Mouse (Mus musculus): ENCODE data around the gene Cbx2.
A peak's percentile ranks its signal among the peaks of the same experiment; 100 is the strongest.

The Cbx2 gene

DNA sequence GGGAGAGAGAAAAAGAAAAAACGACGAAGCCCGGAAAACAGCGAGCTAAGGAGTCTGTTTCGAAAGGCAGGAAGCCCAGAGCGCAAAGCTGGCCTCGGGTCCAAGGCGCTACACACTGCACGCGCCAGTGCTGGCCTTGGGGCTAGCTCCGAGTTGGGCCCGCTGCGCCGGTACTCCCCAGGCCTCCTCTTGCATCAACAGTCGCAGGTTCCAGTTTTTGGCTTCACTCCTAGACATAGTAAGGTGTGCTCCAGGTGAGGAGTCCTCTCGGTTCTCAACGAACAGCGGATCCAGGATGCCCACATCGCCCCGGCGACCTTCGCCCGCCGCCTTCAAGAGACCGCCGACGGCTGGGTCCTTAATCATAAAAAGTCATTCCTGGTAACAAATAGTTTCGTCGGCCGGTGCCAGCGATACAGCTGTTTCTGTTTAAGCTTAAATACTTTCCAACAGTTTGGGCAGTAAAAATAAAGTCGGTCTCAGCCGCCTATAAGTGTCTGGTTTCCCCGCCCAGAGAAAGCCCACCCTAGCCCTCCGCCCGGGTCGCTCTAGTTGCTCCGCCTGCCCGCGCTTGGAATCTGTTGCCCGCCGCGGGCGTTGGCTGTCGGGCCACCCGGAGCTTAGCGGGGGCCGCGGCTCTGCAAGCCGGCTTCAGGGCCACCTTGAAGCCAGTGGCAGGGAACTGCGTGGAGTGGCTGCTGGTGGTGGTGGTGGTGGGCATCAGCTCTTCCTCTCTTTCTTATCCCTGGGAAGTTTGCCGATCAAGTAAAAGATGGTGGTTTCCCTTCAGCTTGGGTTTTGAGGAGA, 19.9 kb downstream of the Cbx2 start:
- DNase-seq (ENCODE audit: low read depth, low spot score), result no peak

DNA sequence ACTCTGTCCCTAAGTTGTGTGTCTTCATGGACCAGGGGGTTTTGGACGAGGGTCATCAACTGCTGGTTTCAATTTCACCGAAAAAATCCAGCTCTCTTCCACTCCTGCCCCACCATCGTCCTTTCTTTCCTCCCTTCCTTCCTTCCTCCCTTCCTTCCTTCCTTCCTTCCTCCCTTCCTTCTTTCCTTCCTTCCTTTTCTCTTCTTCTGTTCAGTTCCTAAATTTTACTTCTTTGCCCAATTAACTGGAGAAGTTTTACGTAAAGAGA, 20.4 kb downstream of the Cbx2 start:
- no peak for DNase-seq (ENCODE audit: low read depth, low spot score)

DNA sequence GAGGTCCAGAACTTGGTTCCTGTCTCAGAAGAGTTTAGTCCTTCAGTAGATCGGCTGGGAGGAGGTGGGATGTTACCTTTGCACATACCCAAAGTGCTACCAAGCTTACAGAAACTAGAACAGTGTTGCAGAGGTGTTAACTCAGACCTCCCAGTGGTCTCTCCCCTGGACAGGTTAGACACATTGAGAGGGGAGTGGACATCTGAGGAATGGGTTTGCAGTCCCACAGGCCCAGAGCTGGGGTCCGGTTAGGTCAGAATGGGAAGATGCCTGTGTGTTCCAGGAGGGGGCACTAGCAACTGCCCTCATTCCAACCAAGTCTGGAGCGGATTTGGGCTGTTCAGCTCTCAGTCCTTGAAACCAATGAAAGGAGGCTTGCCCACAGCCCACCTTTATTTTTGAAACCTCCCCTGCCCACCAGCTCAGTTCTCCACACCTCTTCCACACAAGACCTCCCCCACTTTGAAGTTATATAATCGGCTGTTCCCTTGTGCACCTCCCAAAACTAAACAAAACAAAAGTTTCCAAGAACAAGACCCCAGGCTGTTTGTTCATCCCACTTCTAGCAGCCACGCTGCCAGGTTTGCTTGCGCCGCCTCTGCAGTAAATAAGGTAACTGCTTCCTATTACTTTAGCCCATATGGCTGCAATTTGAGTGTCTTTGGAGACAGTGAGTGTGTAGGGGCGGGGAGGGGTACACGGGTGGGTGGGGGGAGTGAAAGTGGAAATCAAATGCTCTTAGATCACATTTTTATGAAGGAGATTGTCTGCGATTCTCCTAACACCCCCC, 21.2 kb downstream of the Cbx2 start:
- DNase-seq (ENCODE audit: low read depth, low spot score), result no peak

GRCm38 (mm10) chr11:119044551-119045337, 22.0 kb downstream of the Cbx2 start:
- DNase-seq (ENCODE audit: low read depth, low spot score), result no peak

GRCm38 (mm10) chr11:119046601-119047245, 24.0 kb downstream of the Cbx2 start:
- no peak for DNase-seq (ENCODE audit: low read depth, low spot score)

DNA sequence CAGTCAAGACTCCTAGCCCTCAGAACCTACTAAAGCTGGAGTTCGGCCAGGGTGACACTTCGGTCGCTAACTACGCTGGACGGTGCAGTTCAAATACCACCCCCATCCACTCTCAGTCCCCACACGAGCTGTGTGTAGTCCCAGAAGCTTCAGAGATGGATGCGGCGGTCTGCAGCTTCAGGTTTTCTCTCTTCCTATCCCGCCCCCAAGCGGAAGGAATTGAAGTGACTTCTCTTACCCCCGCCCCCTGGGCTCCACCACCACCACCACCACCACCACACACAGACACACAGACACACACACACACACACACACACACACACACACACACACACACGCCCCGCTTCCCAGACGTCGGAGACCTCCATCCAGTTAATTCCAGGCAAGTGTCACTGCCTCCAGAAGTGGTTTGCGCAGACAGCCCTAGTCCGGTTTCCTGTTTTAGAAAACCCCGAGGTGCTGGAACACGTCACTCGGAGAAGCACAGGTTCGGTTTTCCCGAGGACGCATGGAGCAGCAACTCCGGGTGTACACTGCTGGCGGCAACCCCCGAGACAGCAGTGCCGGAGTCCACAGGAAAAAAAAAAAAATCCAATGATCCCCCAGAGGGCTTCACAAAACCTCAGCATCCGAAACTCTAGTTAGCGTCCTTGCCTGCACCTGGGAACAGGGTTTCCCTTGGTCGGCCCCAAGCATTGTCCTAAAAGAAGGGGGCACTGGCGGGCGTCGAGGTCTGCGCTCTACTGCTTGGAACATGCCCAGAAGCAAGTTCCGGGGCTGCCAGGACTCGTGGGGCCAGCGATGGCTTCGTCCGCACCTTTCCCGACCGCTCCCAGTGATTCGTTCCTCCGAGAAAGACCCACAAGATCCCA, 24.7 kb downstream of the Cbx2 start:
- DNase-seq (ENCODE audit: low read depth, low spot score), result peak; percentile 64

DNA sequence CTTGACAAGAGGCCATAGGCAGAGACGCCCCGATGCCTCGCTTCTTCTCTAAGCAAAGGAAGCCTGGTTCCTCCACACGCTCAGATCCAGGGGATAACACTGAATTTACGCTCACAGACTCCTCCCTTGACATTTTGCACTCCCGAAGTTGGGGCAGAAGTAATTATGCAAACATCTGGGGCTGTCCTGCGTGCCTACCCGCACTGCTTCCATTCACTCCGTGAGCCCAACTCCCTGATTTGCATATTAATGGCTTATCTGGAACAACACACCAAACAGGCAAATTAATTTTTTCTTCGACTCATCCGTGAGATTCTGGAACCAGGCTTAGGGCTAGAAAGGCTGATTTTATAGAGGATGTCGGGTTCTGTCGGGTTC, 25.4 kb downstream of the Cbx2 start:
- DNase-seq (ENCODE audit: low read depth, low spot score), result peak; percentile 39

DNA sequence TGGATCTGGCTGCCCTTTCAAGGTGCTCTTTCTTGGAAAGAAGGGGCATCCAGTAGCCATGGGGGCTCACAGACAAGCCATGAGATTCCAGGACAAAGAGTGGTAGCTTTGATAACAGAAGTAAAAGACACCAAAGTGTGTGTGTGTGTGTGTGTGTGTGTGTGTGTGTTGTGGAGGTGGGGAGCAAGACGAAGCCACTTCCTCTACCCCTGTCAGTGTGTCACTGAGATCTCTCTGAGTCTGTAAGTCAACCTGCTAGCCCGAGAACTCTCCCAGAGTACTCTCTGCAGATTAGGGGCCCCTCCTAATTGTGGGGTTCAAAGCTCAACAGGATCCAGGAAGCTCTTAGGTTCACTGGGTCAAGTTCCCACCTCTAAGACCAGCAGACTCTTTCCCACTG, 27.6 kb downstream of the Cbx2 start:
- peak; percentile 71 for DNase-seq (ENCODE audit: low read depth, low spot score)

GRCm38 (mm10) chr11:119051426-119051825, 28.7 kb downstream of the Cbx2 start:
- DNase-seq (ENCODE audit: low read depth, low spot score), result no peak

GRCm38 (mm10) chr11:119051927-119052660, 29.3 kb downstream of the Cbx2 start:
- DNase-seq (ENCODE audit: low read depth, low spot score), result peak; percentile 78

GRCm38 (mm10) chr11:119052661-119053256, 30.0 kb downstream of the Cbx2 start:
- peak; percentile 44 for DNase-seq (ENCODE audit: low read depth, low spot score)

DNA sequence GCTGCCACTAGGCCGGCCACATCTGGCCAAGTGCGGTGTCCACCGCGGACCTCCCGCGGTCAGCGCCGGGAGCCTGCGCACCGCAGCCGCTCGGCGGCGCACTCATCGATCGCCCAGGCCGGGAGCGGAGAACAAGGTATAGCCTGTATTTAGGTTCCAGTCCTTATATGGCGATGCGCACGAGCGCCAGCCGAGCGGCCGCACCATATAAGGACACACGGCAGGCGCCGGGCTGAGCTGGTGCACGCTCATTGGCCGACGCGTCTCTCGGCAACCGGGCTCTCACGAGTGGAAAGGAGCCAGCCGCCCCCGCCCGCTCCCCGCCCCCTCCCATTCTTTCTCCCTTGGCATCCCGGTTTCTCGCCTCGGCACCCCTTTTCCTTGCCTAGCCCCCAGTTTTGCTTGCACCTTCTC, 30.5 kb downstream of the Cbx2 start:
- DNase-seq (ENCODE audit: low read depth, low spot score), result peak; percentile 95

GRCm38 (mm10) chr11:119053738-119054350, 31.1 kb downstream of the Cbx2 start:
- peak; percentile 76 for DNase-seq (ENCODE audit: low read depth, low spot score)

DNA sequence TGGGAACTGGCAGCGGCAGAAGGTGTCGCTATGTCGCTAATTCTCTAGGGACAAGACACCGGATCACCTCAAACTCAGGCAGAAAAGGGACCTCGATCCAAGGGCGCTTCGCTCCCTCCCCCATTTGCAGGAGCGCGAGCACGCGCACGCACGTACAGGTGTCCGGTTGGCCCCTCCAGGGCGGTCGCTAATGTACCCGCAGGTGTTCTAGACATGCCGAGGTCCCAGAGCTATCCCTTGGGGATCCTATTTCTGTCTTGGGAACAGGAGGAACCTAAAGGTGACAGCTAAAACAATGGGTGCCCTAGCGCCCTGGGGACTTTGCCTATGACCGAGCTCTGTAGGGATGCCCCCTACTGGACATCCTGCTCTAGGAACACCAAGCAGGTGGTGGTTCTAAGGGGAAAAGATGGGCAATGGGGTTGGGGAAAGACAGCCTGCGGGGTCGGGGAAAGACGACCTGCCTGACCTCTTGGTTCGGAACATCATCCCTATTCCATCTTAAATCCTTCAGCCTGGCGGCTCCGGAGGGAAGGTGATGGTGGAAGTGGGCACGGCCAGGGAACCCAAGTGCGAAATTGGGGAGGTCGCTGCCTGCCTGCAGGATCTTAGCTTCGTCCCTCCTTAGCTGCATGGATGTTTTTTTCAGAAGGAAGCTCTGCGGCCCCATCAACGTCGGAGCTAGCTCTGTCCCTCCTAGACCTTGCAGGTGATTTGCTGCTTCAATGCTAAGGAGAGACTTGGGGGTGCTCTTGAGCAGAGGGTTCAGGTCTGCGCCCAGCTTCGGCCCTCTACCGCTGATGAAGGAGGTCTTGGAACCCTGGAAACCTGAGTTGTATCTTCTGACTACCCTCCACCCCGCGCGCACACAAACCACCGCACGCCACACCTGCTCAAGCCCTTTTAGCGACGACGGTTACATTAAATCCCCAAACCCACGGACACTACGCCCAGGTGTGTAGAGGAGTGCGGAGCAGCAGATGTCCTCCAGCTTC, 31.9 kb downstream of the Cbx2 start:
- DNase-seq (ENCODE audit: low read depth, low spot score), result peak; percentile 60

- peak; percentile 42 for DNase-seq (ENCODE audit: low read depth, low spot score)
Observed at GRCm38 (mm10) chr11:119055571-119056131, 32.9 kb downstream of the Cbx2 start.

DNA sequence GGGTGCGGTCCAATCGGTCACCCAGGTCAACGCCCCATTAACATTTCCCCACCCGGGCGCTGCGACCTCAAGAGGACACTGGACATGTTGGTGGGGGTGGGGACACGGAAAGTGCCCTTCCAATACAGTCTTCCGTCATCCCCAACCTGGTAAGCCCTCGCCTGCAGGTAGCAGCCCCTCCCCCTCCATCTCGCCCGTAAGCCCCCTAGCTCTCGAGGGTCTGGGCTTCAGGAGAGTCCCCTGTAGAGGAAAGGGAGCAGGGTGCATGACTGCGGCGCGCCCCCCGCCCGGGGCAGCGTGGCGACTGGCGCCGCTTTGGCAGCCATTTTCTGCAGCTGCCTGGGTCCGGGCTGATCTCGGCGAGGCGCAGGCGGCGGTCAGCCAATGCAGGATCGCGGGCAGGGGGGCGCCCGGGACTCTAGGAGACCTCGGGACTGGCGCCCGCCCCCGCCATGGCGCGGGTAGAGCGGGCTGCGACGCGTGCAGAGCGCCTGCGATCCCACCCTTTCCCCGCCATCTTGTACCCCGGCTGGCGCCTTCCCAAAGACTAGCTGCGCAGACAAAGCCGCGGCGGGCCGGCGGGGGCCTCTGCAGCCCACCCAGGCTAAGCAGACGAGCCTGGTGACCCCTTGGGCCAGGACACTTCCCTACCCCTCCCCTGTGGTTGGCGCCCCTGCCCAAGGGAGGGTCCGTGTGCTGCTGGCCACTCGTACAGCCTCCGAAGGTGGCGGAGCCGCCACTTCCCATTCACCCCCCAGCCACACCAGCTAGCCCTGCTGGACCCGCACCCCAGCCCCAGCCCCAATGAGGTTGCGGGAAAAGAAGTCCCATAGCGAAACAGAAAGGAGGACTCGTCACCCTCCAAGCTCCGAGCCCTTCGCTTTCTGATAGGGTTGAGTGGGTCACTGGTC, 33.8 kb downstream of the Cbx2 start:
- DNase-seq (ENCODE audit: low read depth, low spot score), result peak; percentile 67

- DNase-seq (ENCODE audit: low read depth, low spot score), result peak; percentile 32
Observed at GRCm38 (mm10) chr11:119057291-119057690, 34.5 kb downstream of the Cbx2 start.

Measured in CD4-positive helper T cell, adult 2 months (primary cell).